Mouse (Mus musculus) C2C12 (cell line): ENCODE measurements at regions not wholly inside any gene's neighbourhood (a gene's known extent, or its start where the extent isn't known, plus 50 kb on each side); places are given as distances from the start of the nearest gene placed in this dataset.

Experiments
- H3K27me3 ChIP-seq: one replicate; pipeline ENCODE4 v1.6.1; 2011; ENCODE audit not compliant: control insufficient read depth, insufficient read depth, insufficient read length
- H3K36me3 ChIP-seq: one replicate; pipeline ENCODE4 v1.6.1; 2011; ENCODE audit not compliant: control insufficient read depth, insufficient read depth
- H3K4me3 ChIP-seq: one replicate; pipeline ENCODE4 v1.5.1; 2011; ENCODE audit warnings: mild to moderate bottlenecking, control low read depth; ENCODE audit not compliant: poor library complexity, insufficient read depth, severe bottlenecking
- H3K79me2 ChIP-seq: one replicate; pipeline ENCODE4 v1.6.1; 2011; ENCODE audit not compliant: control insufficient read depth, insufficient read depth
- H3K79me3 ChIP-seq: one replicate; pipeline ENCODE4 v1.6.1; 2011; ENCODE audit warnings: low read depth, control low read depth
- H3ac ChIP-seq: one replicate; pipeline ENCODE3; 2011; ENCODE audit warnings: low read depth; ENCODE audit not compliant: control insufficient read depth, insufficient read length
- CEBPB ChIP-seq: IDR thresholded peaks from one replicate; pipeline ENCODE4 v1.6.1; 2011; ENCODE audit warnings: low read depth, mild to moderate bottlenecking, control low read depth, moderate library complexity
- CTCF ChIP-seq: IDR thresholded peaks from one replicate; pipeline ENCODE4 v1.5.1; 2011; ENCODE audit not compliant: control insufficient read depth, insufficient read depth, insufficient read length
- FOSL1 ChIP-seq: IDR thresholded peaks from one replicate; pipeline ENCODE4 v1.8.0; 2011; ENCODE audit warnings: mild to moderate bottlenecking, low read length; ENCODE audit not compliant: poor library complexity, insufficient read depth, severe bottlenecking
- MAX ChIP-seq: IDR thresholded peaks from one replicate; pipeline ENCODE4 v1.6.1; 2011; ENCODE audit warnings: mild to moderate bottlenecking, control low read depth
- MYOD1 ChIP-seq: IDR thresholded peaks from one replicate; pipeline ENCODE4 v1.6.1; 2011; ENCODE audit warnings: low read depth; ENCODE audit not compliant: control insufficient read depth, insufficient read length
- MYOG ChIP-seq: IDR thresholded peaks from one replicate; pipeline ENCODE4 v1.6.1; 2011; ENCODE audit not compliant: control insufficient read depth, insufficient read length; ENCODE audit errors: extremely low read depth
- USF1 ChIP-seq: IDR thresholded peaks from one replicate; pipeline ENCODE4 v1.6.1; 2011; ENCODE audit warnings: low read depth, mild to moderate bottlenecking, control low read depth, moderate library complexity

DNA sequence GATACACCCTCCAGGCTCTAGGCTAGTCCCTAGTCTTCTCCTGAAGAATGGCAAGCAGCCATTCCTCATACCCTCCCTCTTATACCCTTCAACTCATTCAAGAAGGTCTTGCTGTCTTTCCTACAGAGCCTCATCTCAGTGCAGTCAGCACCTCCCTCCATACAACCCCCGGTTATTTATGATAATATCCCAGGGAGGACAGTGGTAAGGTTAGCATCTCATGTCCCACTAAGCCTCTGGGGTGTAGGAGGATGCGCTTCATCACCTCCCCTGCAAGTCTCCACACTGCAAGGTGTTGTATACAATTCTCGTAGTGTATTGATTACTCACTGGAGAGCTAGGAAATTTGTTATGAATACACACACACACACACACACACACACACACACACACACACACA lies 80.2 kb upstream of the Shisa6 start:
- no peak overlapping the region for H3K4me3 ChIP-seq
- no peaks in the 10 kb centered on the region for H3K79me3 ChIP-seq
- no peak overlapping the region for H3ac ChIP-seq
- H3K36me3 ChIP-seq = no peaks in the 10 kb centered on the region
- no peak for TF ChIP-seq FOSL1
- no peak for TF ChIP-seq CTCF
- no peak for TF ChIP-seq USF1
- no peak for TF ChIP-seq MYOG
- no peak for TF ChIP-seq MYOD1
- TF ChIP-seq MAX = no peak
- TF ChIP-seq CEBPB = no peak
- H3K79me2 ChIP-seq = no peaks in the 10 kb centered on the region
- no peaks in the 10 kb centered on the region for H3K27me3 ChIP-seq

DNA sequence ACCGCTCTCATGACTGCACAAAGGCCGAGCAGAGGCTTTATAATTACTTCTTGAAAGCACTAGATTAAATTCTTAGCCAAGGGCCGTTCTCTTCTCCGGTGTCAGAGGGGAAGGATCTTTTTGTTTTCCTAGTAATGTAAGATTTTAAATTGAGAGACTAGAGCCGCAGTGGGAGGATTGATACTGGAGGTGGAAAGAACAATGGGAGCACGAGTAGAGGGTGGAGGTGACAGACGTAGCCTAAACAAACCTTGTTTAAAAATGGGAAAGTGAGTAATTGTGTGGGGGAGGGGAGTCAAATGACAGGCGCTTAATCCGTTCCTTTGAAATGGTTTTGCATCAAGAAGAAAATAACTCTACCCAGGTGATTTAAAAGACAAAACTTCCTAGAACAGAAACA lies 80.9 kb upstream of the Shisa6 start:
- Histone ChIP-seq H3K4me3 (no peak overlapping the region), H3K79me2 (no peaks in the 10 kb centered on the region), H3K79me3 (no peaks in the 10 kb centered on the region), H3K27me3 (no peaks in the 10 kb centered on the region), H3K36me3 (no peaks in the 10 kb centered on the region), H3ac (no peak overlapping the region)
- no peak for TF ChIP-seq CTCF
- TF ChIP-seq FOSL1 = no peak
- TF ChIP-seq CEBPB = no peak
- TF ChIP-seq USF1 = no peak
- no peak for TF ChIP-seq MAX
- TF ChIP-seq MYOG = no peak
- no peak for TF ChIP-seq MYOD1

DNA sequence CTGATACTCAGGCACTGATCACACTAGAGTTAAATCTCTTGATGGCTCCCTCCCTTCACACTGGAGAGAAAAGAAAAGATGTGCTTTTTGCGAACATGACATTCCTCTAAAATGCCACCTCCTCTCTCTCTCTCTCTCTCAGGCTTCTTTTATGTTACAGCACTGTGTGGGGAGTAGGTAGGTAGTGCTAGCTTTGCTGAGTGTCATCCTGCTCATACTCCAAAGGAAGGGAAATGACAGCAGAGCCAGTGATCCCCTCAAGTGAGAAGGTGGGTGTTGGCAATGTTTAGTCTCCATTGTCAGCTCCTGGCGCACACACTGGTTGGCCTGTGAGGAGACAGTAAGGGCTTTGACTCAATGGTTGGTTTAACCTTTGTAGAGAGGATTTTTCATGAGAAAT lies 84.0 kb upstream of the Shisa6 start:
- Histone ChIP-seq H3ac (no peak overlapping the region), H3K36me3 (no peaks in the 10 kb centered on the region), H3K27me3 (no peaks in the 10 kb centered on the region), H3K79me3 (no peaks in the 10 kb centered on the region), H3K4me3 (no peak overlapping the region), H3K79me2 (no peaks in the 10 kb centered on the region)
- TF ChIP-seq MYOG (no peak), MAX (no peak), USF1 (no peak), MYOD1 (no peak), FOSL1 (no peak), CTCF (no peak), CEBPB (no peak)

DNA sequence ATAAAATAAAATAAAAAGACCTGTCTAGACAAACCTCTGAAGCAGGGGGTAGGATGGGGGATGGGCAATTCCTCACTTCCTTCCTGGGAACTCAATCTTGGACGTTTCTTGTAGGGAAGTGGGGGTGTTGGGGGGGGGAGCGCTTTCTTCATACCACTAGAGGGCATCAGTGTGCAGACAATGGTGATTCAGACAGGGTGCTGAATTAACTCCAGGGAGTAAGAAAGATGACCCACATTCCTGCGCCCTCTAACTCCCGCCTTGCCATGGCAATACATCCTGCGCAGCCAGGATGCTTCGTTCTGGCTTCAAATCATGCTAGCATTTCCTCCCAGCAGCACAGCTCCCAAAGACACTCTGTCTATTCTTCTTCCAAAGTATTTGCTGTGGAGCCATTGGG lies 87.4 kb upstream of the Shisa6 start:
- Histone ChIP-seq H3K79me2 (no peaks in the 10 kb centered on the region), H3K79me3 (no peaks in the 10 kb centered on the region), H3K27me3 (no peaks in the 10 kb centered on the region), H3K4me3 (no peak overlapping the region), H3ac (no peak overlapping the region), H3K36me3 (no peaks in the 10 kb centered on the region)
- TF ChIP-seq CEBPB (no peak), MAX (no peak), FOSL1 (no peak)

DNA sequence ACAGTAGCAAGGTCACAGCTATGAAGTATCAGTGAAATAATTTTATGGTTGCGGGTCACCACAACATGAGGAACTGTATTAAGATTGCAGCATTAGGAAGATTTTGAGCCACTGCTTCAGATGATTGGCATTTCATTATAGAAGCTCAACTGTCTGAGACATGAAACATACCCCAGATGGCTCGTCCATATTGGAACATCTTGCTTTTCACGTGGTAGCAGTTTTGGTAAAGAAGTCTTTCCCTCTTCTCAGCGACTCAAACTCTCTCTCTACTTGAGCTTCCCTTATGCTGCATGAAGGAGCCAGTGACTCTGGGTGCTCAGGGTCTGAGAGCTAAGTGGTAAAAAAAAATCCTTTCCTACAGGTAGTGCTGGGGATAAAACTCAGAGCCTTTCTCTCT lies 99.7 kb upstream of the Shisa6 start:
- Histone ChIP-seq H3K79me2 (no peaks in the 10 kb centered on the region), H3K27me3 (no peaks in the 10 kb centered on the region), H3K4me3 (no peak overlapping the region), H3K79me3 (no peaks in the 10 kb centered on the region), H3K36me3 (no peaks in the 10 kb centered on the region), H3ac (no peak overlapping the region)
- TF ChIP-seq MYOD1 = no peak
- no peak for TF ChIP-seq FOSL1
- TF ChIP-seq MYOG = no peak
- TF ChIP-seq CEBPB = no peak
- TF ChIP-seq MAX = no peak
- TF ChIP-seq USF1 = no peak
- no peak for TF ChIP-seq CTCF

DNA sequence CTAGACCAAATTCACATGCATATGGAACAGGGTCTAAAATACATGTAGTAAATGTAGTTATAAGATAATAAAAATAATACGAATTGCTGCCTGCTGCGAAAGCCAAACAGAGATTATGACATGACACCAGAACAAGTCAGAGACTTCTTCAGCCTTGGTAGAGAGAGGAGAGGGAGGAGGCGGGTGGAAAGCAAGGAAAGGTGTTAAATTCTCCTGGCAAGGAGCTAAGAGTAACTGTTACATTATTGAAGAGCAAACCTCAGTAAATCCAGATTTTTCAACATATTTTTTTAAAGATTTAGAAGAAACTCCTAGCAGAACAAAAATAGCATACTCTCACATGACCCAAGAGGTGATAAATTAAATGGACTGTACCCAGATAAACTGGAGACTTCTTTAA lies 131.0 kb upstream of the Shisa6 start:
- Histone ChIP-seq H3K79me3 (no peaks in the 10 kb centered on the region), H3K4me3 (no peak overlapping the region), H3K27me3 (no peaks in the 10 kb centered on the region), H3ac (no peak overlapping the region), H3K79me2 (no peaks in the 10 kb centered on the region), H3K36me3 (no peaks in the 10 kb centered on the region)
- no peak for TF ChIP-seq MAX
- TF ChIP-seq MYOD1 = no peak
- no peak for TF ChIP-seq CEBPB
